Mouse (Mus musculus) testis, adult 2 months (tissue): ENCODE measurements around the gene Ppp3r2.

Experiments used
- CTCF ChIP-seq: fragments of 200-500 bp; IDR thresholded peaks from 2 replicates; pipeline ENCODE4 v1.5.1; 2012; ENCODE audit warnings: low read depth, mild to moderate bottlenecking, inconsistent platforms, low read length, moderate library complexity; ENCODE audit not compliant: control insufficient read depth, insufficient read depth, insufficient replicate concordance
- POLR2A ChIP-seq: fragments of 200-500 bp; IDR thresholded peaks from 2 replicates; pipeline ENCODE4 v1.6.1; 2012; ENCODE audit warnings: low read depth, mild to moderate bottlenecking, inconsistent platforms, low read length, moderate library complexity; ENCODE audit not compliant: control insufficient read depth

DNA sequence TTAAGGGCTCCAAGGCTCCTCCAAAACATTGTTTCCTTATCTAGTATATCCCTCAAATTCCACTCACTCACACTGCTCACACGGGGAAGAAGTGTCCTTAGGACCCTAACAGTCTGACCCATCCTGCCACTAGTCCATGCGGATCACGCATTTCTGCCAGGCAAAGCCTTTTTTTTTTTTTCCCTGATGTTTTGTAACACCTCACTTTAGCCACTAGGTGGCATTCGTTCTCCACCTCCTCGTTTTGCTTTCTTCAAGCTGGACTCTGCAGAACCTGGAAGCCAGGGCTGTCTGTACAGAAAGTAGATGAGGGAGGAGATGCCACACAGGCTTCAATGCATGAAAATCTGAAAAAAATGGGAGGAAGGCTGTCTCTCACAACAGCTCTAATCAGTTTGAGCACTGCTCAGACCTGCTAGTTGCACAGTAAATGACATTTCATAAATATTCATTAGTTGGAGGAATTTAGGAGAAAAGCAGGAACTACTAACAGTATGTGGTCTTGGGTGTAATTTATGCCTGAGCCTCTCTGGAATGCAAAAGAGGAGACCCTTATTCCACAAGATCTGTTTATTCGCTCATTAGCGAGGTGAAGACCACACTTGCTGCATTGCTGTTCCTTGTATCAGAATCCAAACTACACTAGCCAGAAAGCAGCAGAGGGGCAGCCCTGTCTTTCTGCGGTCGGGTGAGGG lies 6.9 kb upstream of the Ppp3r2 start:
- TF ChIP-seq POLR2A (no peak), CTCF (peak; percentile 31; the same call in 1 of the 2 replicates)
